Mouse (Mus musculus) cerebellum, adult 11-12 months (tissue): ENCODE results near the gene Phyhipl.

Source experiments
- DNase-seq: peaks from one replicate; pipeline ENCODE4 v3.0.0; 2022

Gene Phyhipl

GRCm38 (mm10) chr10:70631142-70631541 is 24.6 kb downstream of the Phyhipl start:
- DNase-seq = no peak

- no peak for DNase-seq
These were observed 32.3 kb downstream of the Phyhipl start for GRCm38 (mm10) chr10:70623461-70623860.

GRCm38 (mm10) chr10:70616377-70616776 is 39.4 kb downstream of the Phyhipl start:
- DNase-seq = no peak

- DNase-seq = no peak
These were observed 44.1 kb downstream of the Phyhipl start for GRCm38 (mm10) chr10:70611633-70612032.

GRCm38 (mm10) chr10:70599925-70600305 is 55.9 kb downstream of the Phyhipl start:
- DNase-seq = no peak

- peak; percentile 98 for DNase-seq
These were observed 56.4 kb downstream of the Phyhipl start for GRCm38 (mm10) chr10:70599126-70599924.

- DNase-seq = no peak
These were observed 57.1 kb downstream of the Phyhipl start for GRCm38 (mm10) chr10:70598516-70599125.

GRCm38 (mm10) chr10:70598081-70598515 is 57.7 kb downstream of the Phyhipl start:
- peak; percentile 30 for DNase-seq

GRCm38 (mm10) chr10:70594007-70594406 is 61.8 kb downstream of the Phyhipl start:
- no peak for DNase-seq

GRCm38 (mm10) chr10:70586876-70587405 is 68.8 kb downstream of the Phyhipl start:
- DNase-seq = no peak

- DNase-seq = no peak
These were observed 71.6 kb downstream of the Phyhipl start for GRCm38 (mm10) chr10:70584171-70584570.

- DNase-seq = peak; percentile 25
These were observed 74.1 kb downstream of the Phyhipl start for GRCm38 (mm10) chr10:70581556-70582211.

GRCm38 (mm10) chr10:70563636-70564035 is 92.1 kb downstream of the Phyhipl start:
- DNase-seq = peak; percentile 50

GRCm38 (mm10) chr10:70552531-70552930 is 103.2 kb downstream of the Phyhipl start:
- DNase-seq = no peak

- no peak for DNase-seq
These were observed 112.9 kb downstream of the Phyhipl start for GRCm38 (mm10) chr10:70542857-70543256.

- no peak for DNase-seq
These were observed 115.1 kb downstream of the Phyhipl start for GRCm38 (mm10) chr10:70540456-70541195.

- no peak for DNase-seq
These were observed 116.5 kb downstream of the Phyhipl start for GRCm38 (mm10) chr10:70539251-70539650.

- DNase-seq = no peak
These were observed 118.1 kb downstream of the Phyhipl start for GRCm38 (mm10) chr10:70537694-70538093.

GRCm38 (mm10) chr10:70535401-70535800 is 120.4 kb downstream of the Phyhipl start:
- DNase-seq = no peak

GRCm38 (mm10) chr10:70534571-70534970 is 121.2 kb downstream of the Phyhipl start:
- DNase-seq = no peak

GRCm38 (mm10) chr10:70533986-70534385 is 121.8 kb downstream of the Phyhipl start:
- no peak for DNase-seq

GRCm38 (mm10) chr10:70533301-70533781 is 122.4 kb downstream of the Phyhipl start:
- DNase-seq = peak; percentile 57

GRCm38 (mm10) chr10:70532249-70532648 is 123.5 kb downstream of the Phyhipl start:
- DNase-seq = peak; percentile 84
